Mouse (Mus musculus) granulocyte monocyte progenitor cell, adult 5-6 weeks (primary cell): ENCODE results near the gene Uchl4. TPM values are rescaled to one million over a fixed set of nuclear protein-coding genes. Genes with fewer than 3 reads are reported as not detected.
"Not testable (repeated sequence)": the region's sequence is repeated elsewhere in the genome, so short reads cannot be mapped to it uniquely, and the experiment has no call there.

Experiments
- ATAC-seq: replicated peaks from 2 replicates; pipeline ENCODE4 v1.8.0; 2016; ENCODE audit warnings: mild to moderate bottlenecking, moderate TSS enrichment, inconsistent platforms; ENCODE audit not compliant: poor library complexity, severe bottlenecking
- total RNA-seq, 2 experiments: library from RNA; stranded (forward) in 1 of 2; stranded (reverse) in 1 of 2; fragments of 200-712, 200-1000 nt in 1 of 2; fragments of >200 nt in 1 of 2; fragmentation: Nextera tagmentation in 1 of 2; gene quantifications; 2 replicates each; pipeline ENCODE4 v1.2.3; 2014 to 2017

Gene Uchl4
- total RNA-seq, 2 experiments from 2014 or later: 0.67 TPM; not detected in 1

- no peak for ATAC-seq
These were observed 6.0 kb upstream of the Uchl4 start for GRCm38 (mm10) chr9:64228972-64229371.

- ATAC-seq: no peak
These were observed 3.8 kb upstream of the Uchl4 start for GRCm38 (mm10) chr9:64231171-64231570.

GRCm38 (mm10) chr9:64231674-64232073 is 3.3 kb upstream of the Uchl4 start:
- no peak for ATAC-seq

GRCm38 (mm10) chr9:64232257-64232957 is 2.6 kb upstream of the Uchl4 start:
- no peak for ATAC-seq

GRCm38 (mm10) chr9:64233656-64234055 is 1.3 kb upstream of the Uchl4 start:
- no peak for ATAC-seq

- no peak for ATAC-seq
These were observed 1.1 kb downstream of the Uchl4 start for GRCm38 (mm10) chr9:64236056-64236455.

- no peak for ATAC-seq
These were observed 5.1 kb downstream of the Uchl4 start for GRCm38 (mm10) chr9:64240116-64240515.

- ATAC-seq: no peak
These were observed 5.7 kb downstream of the Uchl4 start for GRCm38 (mm10) chr9:64240681-64241080.

- peak; percentile 95 for ATAC-seq
These were observed 7.4 kb downstream of the Uchl4 start for GRCm38 (mm10) chr9:64242381-64242831.

GRCm38 (mm10) chr9:64249371-64249770 is 14.4 kb downstream of the Uchl4 start:
- peak; percentile 45 for ATAC-seq

- ATAC-seq: no peak
These were observed 15.2 kb downstream of the Uchl4 start for GRCm38 (mm10) chr9:64250111-64250730.

- ATAC-seq: peak; percentile 0; the same call in 1 of the 2 replicates
These were observed 17.6 kb downstream of the Uchl4 start for GRCm38 (mm10) chr9:64252591-64253020.

- peak; percentile 94 for ATAC-seq
These were observed 18.3 kb downstream of the Uchl4 start, which contains the start of gene Map2k1 for GRCm38 (mm10) chr9:64253021-64253904. Gene Map2k1 (minus strand): TSS chr9:64253631.

- no peak for ATAC-seq
These were observed 20.4 kb downstream of the Uchl4 start for GRCm38 (mm10) chr9:64255422-64255821.

GRCm38 (mm10) chr9:64256204-64256603 is 21.2 kb downstream of the Uchl4 start:
- no peak for ATAC-seq

- ATAC-seq: no peak
These were observed 24.9 kb downstream of the Uchl4 start for GRCm38 (mm10) chr9:64259906-64260305.

- no peak for ATAC-seq
These were observed 26.0 kb downstream of the Uchl4 start for GRCm38 (mm10) chr9:64261023-64261422.

GRCm38 (mm10) chr9:64264813-64265212 is 29.8 kb downstream of the Uchl4 start:
- ATAC-seq: no peak

- ATAC-seq: no peak
These were observed 32.2 kb downstream of the Uchl4 start for GRCm38 (mm10) chr9:64267231-64267630.

- ATAC-seq: no peak
These were observed 33.2 kb downstream of the Uchl4 start for GRCm38 (mm10) chr9:64268196-64268595.

GRCm38 (mm10) chr9:64268836-64269235 is 33.8 kb downstream of the Uchl4 start:
- not testable (repeated sequence) for ATAC-seq
